Mouse (Mus musculus) heart, postnatal 0 days (tissue): ENCODE data around the gene Tbc1d10c.

Experiments used
- CTCF ChIP-seq: IDR thresholded peaks from 2 replicates; pipeline ENCODE4 v1.5.1; 2016; ENCODE audit warnings: antibody characterized with exemption, control low read depth, low read depth
- EP300 ChIP-seq: IDR thresholded peaks from 2 replicates; pipeline ENCODE4 v1.6.1; 2016; ENCODE audit warnings: antibody characterized with exemption, low read depth

DNA sequence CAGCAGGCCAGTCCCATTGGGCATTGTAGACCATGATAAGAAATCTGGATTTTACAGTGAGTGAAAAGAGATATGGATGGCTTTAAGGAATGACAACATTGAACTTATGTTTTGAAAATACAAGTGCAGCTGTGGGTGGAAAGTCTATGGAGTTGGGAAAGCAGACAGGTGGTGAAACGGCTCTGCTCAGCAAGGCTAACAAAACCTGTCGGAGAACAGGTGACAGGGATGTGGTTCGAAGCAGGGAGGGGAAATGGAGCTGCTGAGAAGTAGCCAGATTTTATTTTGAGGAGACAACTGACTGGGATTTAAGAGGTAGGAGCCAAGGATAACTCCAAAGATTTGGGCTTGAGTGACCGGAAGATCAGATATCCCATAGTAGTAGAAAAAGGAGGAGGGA, 43.5 kb upstream of the Tbc1d10c start:
- TF ChIP-seq CTCF (no peak), EP300 (no peak)
